In the genomic region with DNA sequence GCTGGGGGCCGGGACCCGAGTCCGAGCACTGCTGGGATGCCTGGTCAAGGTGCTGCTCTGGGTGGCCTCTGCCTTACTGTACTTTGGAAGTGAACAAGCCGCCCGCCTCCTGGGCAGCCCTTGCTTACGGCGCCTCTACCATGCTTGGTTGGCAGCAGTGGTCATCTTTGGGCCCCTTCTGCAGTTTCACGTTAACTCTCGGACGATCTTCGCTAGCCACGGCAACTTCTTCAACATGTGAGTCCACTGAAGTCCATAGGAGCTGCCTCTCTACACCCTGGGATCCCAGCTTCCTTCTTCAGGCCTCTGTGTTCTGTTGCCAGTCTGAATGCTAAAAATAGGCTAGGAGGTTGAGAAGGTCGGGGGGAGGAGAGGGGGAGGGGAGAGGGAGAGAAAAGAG, we compare ENCODE assay signal across 1 mouse cellular context.
TF ChIP-seq lines count a peak whose summit lies in the region.

No protein-coding gene starts in this region.

TF ChIP-seq in myocyte, 11 proteins besides CTCF, POLR2A, EP300 and RAD21 (continued from another document):
- TF ChIP-seq MYOD1 (IDR thresholded peaks at IDR 0.05; ENCODE audit: control insufficient read depth in 1 of 3, insufficient read length in 2 of 3, low read depth in 2 of 3), result no peak
- no peak for TF ChIP-seq TCF12 (IDR thresholded peaks at IDR 0.05; ENCODE audit: insufficient read depth, poor library complexity, severe bottlenecking)
- no peak for TF ChIP-seq CEBPB (IDR thresholded peaks at IDR 0.05; ENCODE audit: insufficient read depth, poor library complexity, severe bottlenecking)
- no peak for TF ChIP-seq USF1 (IDR thresholded peaks at IDR 0.05; ENCODE audit: low read depth)
- no peak for TF ChIP-seq TCF3 (IDR thresholded peaks at IDR 0.05; ENCODE audit: insufficient read length, low read depth)
- no peak for TF ChIP-seq SRF (IDR thresholded peaks at IDR 0.05; ENCODE audit: control insufficient read depth, insufficient read length, low read depth)
- TF ChIP-seq MYOG (IDR thresholded peaks at IDR 0.05; ENCODE audit: control insufficient read depth in 1 of 3, insufficient read depth in 1 of 3, insufficient read length in 2 of 3, low read depth in 2 of 3), result no peak
- no peak for TF ChIP-seq MAX (IDR thresholded peaks at IDR 0.05; ENCODE audit: low read depth)
